Mouse (Mus musculus): ENCODE measurements around the gene Abcg5.

Abcg5 gene

DNA sequence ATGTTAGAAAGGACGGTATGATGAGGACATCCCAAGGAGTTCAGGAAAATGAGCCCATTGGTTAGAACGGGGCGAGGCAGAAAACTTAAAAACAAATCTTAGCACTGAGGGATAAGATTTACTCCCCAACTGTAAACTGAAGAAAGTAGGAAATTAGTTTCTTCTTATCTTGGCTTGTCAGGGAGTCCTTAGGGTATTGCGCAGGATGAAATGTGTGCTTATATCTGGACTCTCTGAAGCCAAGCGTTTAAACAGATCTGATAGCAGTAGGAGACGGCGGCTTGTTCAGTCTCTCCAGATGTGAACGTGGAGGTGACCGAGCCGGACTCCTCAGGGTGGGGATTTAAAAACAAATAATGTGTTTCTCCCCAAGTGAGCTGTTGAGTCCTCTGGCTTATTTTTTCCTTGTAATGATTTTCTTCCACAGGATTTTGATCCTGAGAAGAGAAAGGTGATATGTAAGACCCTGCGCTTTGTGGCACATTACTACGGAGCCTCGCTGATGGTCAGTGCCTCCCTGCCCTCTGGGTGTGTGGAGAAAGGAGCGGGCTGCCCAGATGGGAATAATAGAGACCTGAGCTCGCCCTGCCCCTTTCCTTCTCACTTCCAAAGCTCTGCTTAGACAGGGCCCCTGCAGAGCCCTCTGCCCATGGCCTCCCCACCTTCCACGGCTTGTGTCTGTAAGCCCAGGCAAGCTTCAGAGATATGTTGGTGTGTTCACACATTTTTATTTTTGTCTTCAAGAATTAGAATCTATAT is 38.3 kb downstream of the Abcg5 start:
- no peak for DNase-seq (ENCODE audit: low read depth)

GRCm38 (mm10) chr17:84642324-84642723 is 40.5 kb downstream of the Abcg5 start:
- no peak for DNase-seq (ENCODE audit: low read depth)

DNA sequence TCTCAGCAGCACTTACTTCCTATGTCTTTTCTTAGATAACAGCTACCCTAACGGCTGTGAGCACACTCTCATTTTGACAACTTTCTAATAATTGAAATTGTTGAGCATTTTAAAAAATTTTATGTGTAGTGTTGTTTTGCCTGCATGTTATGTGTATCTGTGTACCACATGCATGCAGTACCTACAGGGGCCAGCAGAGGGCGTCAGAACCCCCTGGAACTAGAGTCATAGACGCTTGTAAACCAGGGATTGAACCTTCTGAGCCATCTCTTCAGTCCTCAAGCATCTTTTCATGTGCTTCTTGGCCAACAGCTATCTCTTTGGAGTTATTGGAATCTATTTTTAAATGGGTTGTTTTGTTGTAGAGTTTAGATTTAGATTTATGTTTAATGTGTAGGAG is 40.9 kb downstream of the Abcg5 start:
- DNase-seq (ENCODE audit: low read depth) = peak; percentile 55

GRCm38 (mm10) chr17:84639796-84640378 is 42.9 kb downstream of the Abcg5 start:
- no peak for DNase-seq (ENCODE audit: low read depth)

DNA sequence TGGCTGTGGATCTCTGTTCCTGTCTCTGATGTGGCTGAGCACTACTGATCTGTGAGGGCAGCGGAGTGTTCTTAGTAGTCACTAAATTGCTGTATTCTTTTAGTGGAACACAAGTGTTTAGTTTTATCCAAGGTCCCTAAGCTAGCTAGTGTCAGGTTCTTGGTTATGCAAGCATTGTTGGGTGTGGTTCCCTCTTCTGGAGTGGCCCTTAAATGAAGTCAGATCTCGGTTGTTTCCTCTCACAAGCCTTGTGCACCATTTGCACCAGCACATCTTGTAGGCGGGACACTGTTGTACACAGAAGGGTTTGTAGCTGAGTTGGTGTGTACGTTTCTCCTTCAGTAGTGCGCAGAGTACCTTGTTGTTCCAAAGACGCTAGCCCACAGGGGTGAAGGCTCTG is 44.8 kb downstream of the Abcg5 start:
- no peak for DNase-seq (ENCODE audit: low read depth)

DNA sequence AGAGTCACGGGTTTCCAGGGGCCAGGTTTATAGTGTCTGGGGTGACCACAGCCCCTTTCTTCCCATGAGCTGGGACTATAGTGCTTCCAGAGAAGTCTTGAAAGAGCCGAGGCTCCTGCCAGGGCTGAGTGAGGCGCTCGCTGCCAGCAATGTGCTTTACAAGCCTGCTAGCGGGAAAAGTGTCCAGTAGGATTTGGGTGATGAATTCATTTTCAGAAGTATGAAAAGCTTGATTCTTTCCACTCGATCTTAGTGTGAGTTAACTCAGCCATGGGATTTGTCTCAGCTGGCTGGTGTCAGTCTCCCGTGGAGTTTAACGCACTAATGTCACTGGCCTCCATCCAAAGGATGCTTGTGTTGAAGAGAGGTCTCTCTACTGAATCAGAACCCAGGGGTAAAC is 46.5 kb downstream of the Abcg5 start:
- no peak for DNase-seq (ENCODE audit: low read depth)

DNA sequence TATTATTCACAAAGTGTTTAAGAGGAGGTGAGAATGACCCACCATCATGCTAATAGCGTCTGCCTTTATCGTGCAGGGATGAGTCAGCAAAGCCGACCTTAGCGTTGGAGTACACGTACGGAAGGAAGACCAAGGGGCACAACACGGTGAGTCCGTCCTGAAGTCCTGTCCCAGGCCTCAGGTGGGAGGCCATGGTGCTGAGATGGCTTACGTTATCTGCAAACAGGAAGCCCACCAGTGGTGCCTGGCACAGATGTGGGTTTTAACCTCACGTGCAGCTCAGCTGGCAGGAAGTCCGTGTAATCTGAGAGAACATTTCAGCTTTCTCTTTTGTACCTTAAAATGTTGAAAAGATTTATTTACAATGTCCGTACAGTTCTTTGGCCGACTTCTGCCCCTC is 49.4 kb downstream of the Abcg5 start:
- DNase-seq (ENCODE audit: low read depth) = peak; percentile 73

DNA sequence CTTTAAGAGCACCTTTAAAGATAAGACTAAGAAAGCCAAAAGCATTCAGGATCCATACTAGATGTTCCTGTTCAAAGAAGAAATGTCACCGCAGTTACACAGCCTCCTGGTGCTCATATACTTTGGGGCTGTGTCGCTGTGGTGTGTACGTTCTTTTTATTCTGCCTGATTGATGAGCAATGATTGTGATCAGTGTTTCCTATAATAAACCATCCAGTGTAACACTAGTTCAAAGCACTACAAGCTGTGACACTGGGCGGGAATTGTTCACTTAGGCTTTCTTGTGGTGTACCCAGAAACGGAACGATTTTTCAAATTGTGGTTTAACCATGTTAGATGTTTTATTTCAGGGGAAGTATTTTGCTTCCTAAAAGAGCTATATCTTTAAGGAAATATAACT is 51.0 kb downstream of the Abcg5 start:
- peak; percentile 64 for DNase-seq (ENCODE audit: low read depth)

GRCm38 (mm10) chr17:84628611-84629010 is 54.2 kb downstream of the Abcg5 start:
- no peak for DNase-seq (ENCODE audit: low read depth)

- DNase-seq (ENCODE audit: low read depth) = no peak
These were observed 55.1 kb downstream of the Abcg5 start for GRCm38 (mm10) chr17:84627721-84628120.

- no peak for DNase-seq (ENCODE audit: low read depth)
These were observed 55.9 kb downstream of the Abcg5 start for GRCm38 (mm10) chr17:84626857-84627305.

DNA sequence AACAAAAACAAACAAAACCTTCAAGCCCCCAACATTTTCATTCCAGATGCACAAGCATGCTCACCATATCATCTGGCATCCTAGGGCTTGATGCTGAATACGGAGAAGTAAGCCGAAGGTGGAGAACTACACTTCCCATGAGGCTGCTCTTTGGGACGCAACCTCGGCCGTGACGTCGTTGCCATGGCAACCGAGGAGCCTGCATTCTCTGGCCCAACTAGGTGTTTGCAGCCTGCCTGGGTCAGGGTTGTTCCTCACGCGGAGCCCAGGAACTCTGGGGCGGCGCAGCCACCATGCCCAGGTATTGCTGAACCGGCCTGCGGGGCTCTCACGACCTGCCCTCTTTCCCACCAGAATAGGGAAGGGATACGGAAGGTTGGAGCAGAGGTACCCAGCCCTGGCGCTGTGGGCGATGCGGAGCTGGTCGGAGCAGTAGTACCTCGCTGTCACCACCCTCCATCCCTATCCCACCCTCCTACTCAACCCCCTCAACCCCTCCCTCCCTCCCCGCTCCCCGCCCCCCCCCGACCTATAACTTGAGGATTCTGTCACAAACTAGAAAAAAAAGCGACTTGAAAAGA is 56.4 kb downstream of the Abcg5 start, which contains the start of gene Dync2li1:
Gene Dync2li1, plus strand, starts transcription at position 221 of the 581 bp plus-strand sequence.
- peak; percentile 94 for DNase-seq (ENCODE audit: low read depth)

- no peak for DNase-seq (ENCODE audit: low read depth)
These were observed 59.9 kb downstream of the Abcg5 start for GRCm38 (mm10) chr17:84622873-84623272.

DNA sequence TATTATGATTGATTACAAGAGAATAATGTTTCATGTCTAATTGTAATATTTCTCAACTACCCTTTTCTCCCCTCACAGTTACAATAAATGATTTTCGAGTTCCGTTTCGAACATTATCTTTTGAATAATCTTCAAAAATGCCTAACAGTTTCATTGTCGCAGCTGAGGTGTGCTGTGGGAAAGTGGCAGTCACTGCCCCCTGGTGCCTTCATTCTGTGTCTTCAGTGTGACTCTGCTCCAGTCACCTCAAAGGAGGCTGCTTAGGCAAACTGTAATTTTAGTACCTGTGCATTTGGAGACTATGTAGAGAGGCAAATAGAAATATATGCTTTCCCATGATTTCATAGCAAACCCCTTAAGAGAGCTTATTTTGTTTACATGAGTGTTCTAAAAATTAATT is 60.8 kb downstream of the Abcg5 start:
- no peak for DNase-seq (ENCODE audit: low read depth)

- no peak for DNase-seq (ENCODE audit: low read depth)
These were observed 61.6 kb downstream of the Abcg5 start for GRCm38 (mm10) chr17:84621209-84621608.

DNA sequence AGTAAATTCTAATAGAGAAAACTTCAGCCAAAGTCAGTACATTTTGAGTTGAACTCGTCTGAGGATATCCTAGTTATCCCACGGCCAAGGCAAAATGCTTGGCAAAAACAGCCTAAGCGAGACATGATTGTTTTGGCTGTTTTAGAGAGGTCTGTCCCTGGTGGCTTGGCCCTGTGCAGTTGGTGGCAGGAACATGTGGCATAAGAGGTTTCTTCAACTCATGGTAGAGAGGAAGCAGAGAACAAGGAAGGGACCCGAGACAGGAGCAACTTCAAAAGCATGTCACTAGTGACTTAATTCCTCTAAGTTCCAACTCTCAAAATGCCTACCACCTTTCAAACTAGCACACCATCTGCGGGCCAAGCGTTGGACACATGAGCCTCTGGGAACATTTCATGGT is 62.2 kb downstream of the Abcg5 start:
- DNase-seq (ENCODE audit: low read depth) = no peak

DNA sequence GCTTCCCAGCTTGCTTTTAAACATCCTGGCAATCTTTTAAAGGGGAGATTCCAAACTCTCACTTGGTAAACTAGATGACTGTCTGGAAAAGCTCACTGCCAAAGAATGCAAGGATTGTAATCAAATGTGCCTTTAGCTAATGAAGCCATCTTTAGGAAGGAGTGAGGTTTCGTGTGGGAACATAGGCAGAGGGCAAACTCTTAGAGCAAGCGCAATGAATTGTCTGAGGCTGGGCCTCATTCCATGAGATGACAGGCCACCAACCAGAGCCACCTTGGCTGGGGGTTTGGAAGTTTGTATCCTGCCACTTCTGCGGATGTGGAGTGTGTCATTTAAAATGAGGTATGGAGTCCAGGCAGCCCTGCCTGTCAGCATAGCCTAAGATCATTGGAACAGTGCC is 62.7 kb downstream of the Abcg5 start:
- no peak for DNase-seq (ENCODE audit: low read depth)

- no peak for DNase-seq (ENCODE audit: low read depth)
These were observed 63.7 kb downstream of the Abcg5 start for GRCm38 (mm10) chr17:84619112-84619511.

GRCm38 (mm10) chr17:84617953-84618352 is 64.9 kb downstream of the Abcg5 start:
- DNase-seq (ENCODE audit: low read depth) = no peak

DNA sequence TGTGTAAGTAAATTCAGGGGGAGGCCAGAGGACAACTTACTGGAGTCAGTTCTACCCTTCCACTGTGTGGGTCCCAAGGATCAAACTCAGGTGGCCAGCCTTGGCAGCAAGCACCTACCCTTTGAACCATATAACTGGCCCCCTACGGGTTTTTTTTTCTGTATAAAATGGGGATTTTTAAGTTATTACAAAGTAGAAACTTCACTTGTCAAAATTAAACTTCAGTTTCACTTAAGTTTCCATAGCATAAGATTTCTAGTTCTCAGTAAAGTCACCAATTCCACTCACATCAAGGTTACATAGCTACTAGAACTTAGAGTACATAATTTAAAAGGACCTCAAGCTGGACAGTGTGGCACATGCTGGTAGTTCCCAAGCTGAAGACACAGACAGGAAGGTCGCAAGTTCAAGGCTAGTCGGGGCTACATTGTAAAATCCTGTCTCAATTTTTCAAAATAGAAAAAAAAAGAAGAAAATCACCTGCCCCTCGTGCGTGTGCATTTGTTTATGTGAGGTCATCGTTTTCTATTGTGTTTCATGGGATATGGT is 66.2 kb downstream of the Abcg5 start:
- no peak for DNase-seq (ENCODE audit: low read depth)

DNA sequence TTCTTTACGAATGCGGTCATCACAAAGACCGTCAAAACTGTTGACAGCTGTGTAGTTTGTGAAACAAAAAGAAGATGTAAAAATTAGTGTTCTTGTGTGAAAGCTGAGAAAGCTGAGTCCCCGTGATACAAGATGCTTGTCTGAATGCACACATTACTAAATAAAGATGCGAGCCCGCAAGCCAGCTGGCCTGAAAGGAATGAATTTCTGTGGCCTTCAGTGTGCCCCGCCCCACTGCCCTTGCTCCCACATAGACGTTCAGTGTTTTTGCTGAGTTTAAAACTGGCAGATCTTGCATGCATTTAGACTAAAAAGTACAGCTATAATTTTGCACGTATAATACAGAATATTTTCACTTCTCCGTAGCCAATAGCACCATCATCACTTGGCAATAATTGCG is 67.0 kb downstream of the Abcg5 start:
- DNase-seq (ENCODE audit: low read depth) = no peak

DNA sequence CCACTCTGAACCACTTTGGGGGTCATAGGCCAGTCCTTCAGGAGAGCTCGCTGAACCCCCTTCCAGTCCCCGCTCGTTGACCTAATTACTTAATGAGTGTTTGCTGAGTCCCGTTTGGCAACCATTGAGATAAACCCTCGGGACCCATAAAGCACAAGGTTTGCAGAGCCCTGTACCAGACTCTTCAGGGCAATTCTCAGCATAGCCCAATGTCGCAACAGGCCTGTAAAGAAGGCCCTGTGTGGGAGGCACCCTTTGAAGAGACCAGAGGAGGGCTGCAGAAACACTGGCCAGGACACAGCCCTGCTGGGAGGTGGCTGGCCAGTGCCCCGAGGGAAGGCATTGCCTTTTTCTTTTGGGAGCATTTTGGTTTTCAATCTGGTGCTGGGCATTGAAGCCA is 70.8 kb downstream of the Abcg5 start:
- no peak for DNase-seq (ENCODE audit: low read depth)

GRCm38 (mm10) chr17:84611500-84611899 is 71.3 kb downstream of the Abcg5 start:
- DNase-seq (ENCODE audit: low read depth) = no peak

Data from naive thymus-derived CD4-positive, alpha-beta T cell, adult 2 months (primary cell).